Mouse (Mus musculus) mesoderm, embryonic 11.5 days (tissue): ENCODE measurements at regions not wholly inside any gene's neighbourhood (a gene's known extent, or its start where the extent isn't known, plus 50 kb on each side); places are given as distances from the start of the nearest gene placed in this dataset.

Source experiments
- DNase-seq: peaks from one replicate; pipeline ENCODE4 v3.0.0-alpha.2; 2012; ENCODE audit warnings: low read depth, low spot score

- DNase-seq = no peak
These were observed 104.5 kb downstream of the Chst1 start for GRCm38 (mm10) chr2:92704035-92704434.

GRCm38 (mm10) chr2:92709668-92710067, 110.2 kb downstream of the Chst1 start:
- DNase-seq = no peak

- DNase-seq = no peak
These were observed 111.7 kb downstream of the Chst1 start for GRCm38 (mm10) chr2:92711122-92711777.

- DNase-seq = peak; percentile 61
These were observed 113.0 kb downstream of the Chst1 start for GRCm38 (mm10) chr2:92712266-92713144.

GRCm38 (mm10) chr2:92717706-92718105, 118.2 kb downstream of the Chst1 start:
- DNase-seq = no peak

- DNase-seq = no peak
These were observed 122.4 kb downstream of the Chst1 start for GRCm38 (mm10) chr2:92721951-92722350.

GRCm38 (mm10) chr2:92723618-92724263, 124.2 kb downstream of the Chst1 start:
- DNase-seq = no peak

GRCm38 (mm10) chr2:92726640-92727039, 127.1 kb downstream of the Chst1 start:
- DNase-seq = no peak

GRCm38 (mm10) chr2:92727241-92727640, 127.7 kb downstream of the Chst1 start:
- no peak for DNase-seq

GRCm38 (mm10) chr2:92728388-92728787, 128.9 kb downstream of the Chst1 start:
- DNase-seq = no peak

GRCm38 (mm10) chr2:92730371-92730770, 130.9 kb downstream of the Chst1 start:
- no peak for DNase-seq

- DNase-seq = no peak
These were observed 133.9 kb downstream of the Chst1 start for GRCm38 (mm10) chr2:92733403-92733802.

GRCm38 (mm10) chr2:92735784-92736183, 136.3 kb downstream of the Chst1 start:
- no peak for DNase-seq

GRCm38 (mm10) chr2:92737301-92737700, 137.8 kb downstream of the Chst1 start:
- DNase-seq = no peak

GRCm38 (mm10) chr2:92739576-92739975, 140.1 kb downstream of the Chst1 start:
- no peak for DNase-seq

GRCm38 (mm10) chr2:92740776-92741295, 141.3 kb downstream of the Chst1 start:
- no peak for DNase-seq

GRCm38 (mm10) chr2:92742025-92742424, 142.5 kb downstream of the Chst1 start:
- DNase-seq = no peak

- no peak for DNase-seq
These were observed 143.2 kb downstream of the Chst1 start for GRCm38 (mm10) chr2:92742671-92743070.

GRCm38 (mm10) chr2:92743152-92743551, 143.6 kb downstream of the Chst1 start:
- DNase-seq = no peak

- no peak for DNase-seq
These were observed 144.4 kb downstream of the Chst1 start for GRCm38 (mm10) chr2:92743911-92744310.

- no peak for DNase-seq
These were observed 147.9 kb downstream of the Chst1 start for GRCm38 (mm10) chr2:92747406-92747805.

- DNase-seq = no peak
These were observed 150.6 kb downstream of the Chst1 start for GRCm38 (mm10) chr2:92750116-92750515.
